Mouse (Mus musculus) ES-Bruce4 (cell line): ENCODE measurements around the gene Auts2.

Experiments
- CTCF ChIP-seq: IDR thresholded peaks from one replicate; pipeline ENCODE4 v1.8.1; 2011; ENCODE audit warnings: low read depth, low read length
- EP300 ChIP-seq: IDR thresholded peaks from 2 replicates; pipeline ENCODE4 v1.6.1; 2011; ENCODE audit warnings: low read depth, low read length; ENCODE audit not compliant: insufficient read depth
- POLR2A ChIP-seq: IDR thresholded peaks from one replicate; pipeline ENCODE4 v1.8.1; 2011; ENCODE audit warnings: low read length; ENCODE audit not compliant: insufficient read depth

DNA sequence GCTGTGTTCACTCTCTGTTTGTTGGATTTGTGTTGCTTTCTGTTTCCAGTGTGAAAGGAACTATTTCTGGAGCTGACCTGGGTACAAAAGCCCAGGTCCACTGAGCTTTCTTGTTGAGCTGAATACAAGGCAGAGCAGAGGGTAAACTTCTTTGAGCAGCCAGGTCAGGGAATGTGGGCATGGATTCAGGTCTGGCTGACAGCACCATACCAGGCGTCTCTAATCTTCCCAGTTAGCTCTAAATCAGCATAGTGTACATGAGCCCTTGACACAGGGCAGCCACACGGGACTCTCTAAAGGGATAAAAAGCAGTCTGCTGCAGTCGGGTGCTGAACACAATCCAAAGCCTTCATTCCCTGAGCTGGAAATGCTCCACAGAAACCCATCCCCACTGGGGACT, 444.7 kb downstream of the Auts2 start:
- TF ChIP-seq EP300 (no peak), CTCF (no peak), POLR2A (no peak)
